Mouse (Mus musculus) heart, postnatal 0 days (tissue): ENCODE data around the gene Olfr460. TPM values are rescaled to one million over a fixed set of nuclear protein-coding genes. Genes with fewer than 3 reads are reported as not detected.

Experiments used
- ATAC-seq: fragments of 200-750 bp; cut with Nextera tagmentation; 2 replicates; pipeline ENCODE4 v1.8.0; 2017; ENCODE audit warnings: low read depth, moderate number of reproducible peaks, moderate library complexity; ENCODE audit not compliant: insufficient read depth
- DNase-seq: peaks from one replicate; pipeline ENCODE4 v3.0.0-alpha.2; 2016; ENCODE audit warnings: low spot score
- H3K27ac ChIP-seq: fragments of 300-500 bp; sonication (generic); 2 replicates; pipeline ENCODE4 v1.5.1; 2014; ENCODE audit warnings: low read depth, mild to moderate bottlenecking
- H3K27me3 ChIP-seq: fragments of 300-500 bp; sonication (generic); 2 replicates; pipeline ENCODE4 v1.6.1; 2014; ENCODE audit warnings: low read length, mixed read lengths; ENCODE audit not compliant: control insufficient read depth, insufficient read depth
- H3K36me3 ChIP-seq: fragments of 300-500 bp; sonication (generic); replicated peaks from 2 replicates; pipeline ENCODE4 v1.6.1; 2014; ENCODE audit warnings: low read length, mixed read lengths; ENCODE audit not compliant: control insufficient read depth, insufficient read depth
- H3K4me1 ChIP-seq: fragments of 300-500 bp; sonication (generic); 2 replicates; pipeline ENCODE4 v1.6.1; 2014; ENCODE audit warnings: antibody characterized with exemption; ENCODE audit not compliant: control insufficient read depth, insufficient read depth
- H3K4me2 ChIP-seq: fragments of 300-500 bp; sonication (generic); 2 replicates; pipeline ENCODE4 v1.6.1; 2014; ENCODE audit warnings: low read depth, mild to moderate bottlenecking, low read length, moderate library complexity
- H3K4me3 ChIP-seq: fragments of 300-500 bp; sonication (generic); 2 replicates; pipeline ENCODE4 v1.5.1; 2014; ENCODE audit warnings: low read depth, low read length
- H3K9ac ChIP-seq: fragments of 300-500 bp; sonication (generic); replicated peaks from 2 replicates; pipeline ENCODE4 v1.6.1; 2014; ENCODE audit warnings: low read depth, low read length, mixed read lengths
- H3K9me3 ChIP-seq: fragments of 300-500 bp; sonication (generic); replicated peaks from 2 replicates; pipeline ENCODE4 v1.6.1; 2016; ENCODE audit warnings: low read length; ENCODE audit not compliant: control insufficient read depth
- CTCF ChIP-seq: IDR thresholded peaks from 2 replicates; pipeline ENCODE4 v1.5.1; 2016; ENCODE audit warnings: antibody characterized with exemption, control low read depth, low read depth
- EP300 ChIP-seq: IDR thresholded peaks from 2 replicates; pipeline ENCODE4 v1.6.1; 2016; ENCODE audit warnings: antibody characterized with exemption, low read depth
- WGBS: fragments of 180-500 bp; shearing (Covaris S2); extraction: QIAGEN DNeasy Blood & Tissue Kit; methylation state at CpG from one replicate; pipeline ENCODE4 v1.1.7; 2014; 5-methylcytosine and 5-hydroxymethylcytosine counted together
- polyA plus RNA-seq: library from polyadenylated mRNA; unstranded; fragments of >200 nt; fragmentation: Nextera tagmentation; extraction: Ambion mirVana; gene quantifications from 2 replicates; pipeline ENCODE4 v1.2.1, GENCODE M21; 2015
- total RNA-seq: library from RNA; depleted of rRNA; stranded (reverse); fragments of >200 nt; gene quantifications from 2 replicates; pipeline ENCODE4 v1.2.3, GENCODE M21; 2014; ENCODE audit warnings: low replicate concordance; rRNA removed

Gene Olfr460
- not detected in 2 replicates for total RNA-seq
- polyA plus RNA-seq: not detected in 2 replicates

- H3K9me3 ChIP-seq: no peaks in the 10 kb centered on the region
- TF ChIP-seq CTCF (no peak), EP300 (no peak)
- WGBS: 79% methylated on average over 3 of the region's 3 CpGs
Measured at GRCm38 (mm10) chr6:40569187-40569586, at the start of gene Olfr460. TSS of gene Olfr460 (plus strand) at chr6:40569487.

GRCm38 (mm10) chr6:40544690-40545089 is 24.6 kb upstream of the Olfr460 start:
- TF ChIP-seq EP300 (no peak), CTCF (no peak)
- DNase-seq (no peak), ATAC-seq (no peak)
- 66% methylated on average over 10 of the region's 10 CpGs for WGBS
- Histone ChIP-seq H3K27me3 (no peaks in the 10 kb centered on the region), H3K9ac (no peak overlapping the region), H3K4me3 (no peak overlapping the region), H3K9me3 (no peaks in the 10 kb centered on the region), H3K4me1 (no peaks in the 10 kb centered on the region), H3K36me3 (no peaks in the 10 kb centered on the region), H3K4me2 (no peak overlapping the region), H3K27ac (no peak overlapping the region)

More at GRCm38 (mm10) chr6:40569187-40569586, at the start of gene Olfr460:
- Histone ChIP-seq H3K27me3 (no peaks in the 10 kb centered on the region), H3K27ac (no peak within 1 kb of the TSS), H3K4me1 (no peaks in the 10 kb centered on the region), H3K4me3 (no peak within 1 kb of the TSS), H3K4me2 (no peak within 1 kb of the TSS), H3K9ac (no peak within 1 kb of the TSS), H3K36me3 (no peaks in the 10 kb centered on the region)
- DNase-seq (no peak), ATAC-seq (no peak)

- H3K9ac ChIP-seq: no peak within 1 kb of the TSS
- H3K4me1 ChIP-seq: no peaks in the 10 kb centered on the region
- H3K9me3 ChIP-seq: no peaks in the 10 kb centered on the region
- no peak for ATAC-seq
- no peak for TF ChIP-seq EP300
- no peak for TF ChIP-seq CTCF
- DNase-seq: no peak
- H3K4me3 ChIP-seq: no peak within 1 kb of the TSS
- H3K36me3 ChIP-seq: no peaks in the 10 kb centered on the region
- no peaks in the 10 kb centered on the region for H3K27me3 ChIP-seq
- no peak within 1 kb of the TSS for H3K27ac ChIP-seq
- no peak within 1 kb of the TSS for H3K4me2 ChIP-seq
- WGBS: 74% methylated on average over 2 of the region's 2 CpGs
Measured at GRCm38 (mm10) chr6:40554950-40555349, 14.3 kb upstream of the Olfr460 start, which contains the start of gene Olfr461. TSS of gene Olfr461 (minus strand) at chr6:40555050.

GRCm38 (mm10) chr6:40573618-40574017 is 4.3 kb downstream of the Olfr460 start:
- Histone ChIP-seq H3K27ac (no peak overlapping the region), H3K36me3 (no peaks in the 10 kb centered on the region), H3K9me3 (no peaks in the 10 kb centered on the region), H3K27me3 (no peaks in the 10 kb centered on the region), H3K4me2 (no peak overlapping the region), H3K4me1 (no peaks in the 10 kb centered on the region), H3K9ac (no peak overlapping the region), H3K4me3 (no peak overlapping the region)
- ATAC-seq: no peak
- TF ChIP-seq EP300 (no peak), CTCF (no peak)
- WGBS: 52% methylated on average over 3 of the region's 3 CpGs
- no peak for DNase-seq

- DNase-seq (no peak), ATAC-seq (no peak)
- Histone ChIP-seq H3K4me1 (no peaks in the 10 kb centered on the region), H3K27ac (no peak overlapping the region), H3K9ac (no peak overlapping the region), H3K36me3 (no peaks in the 10 kb centered on the region), H3K4me3 (no peak overlapping the region), H3K4me2 (no peak overlapping the region), H3K9me3 (no peaks in the 10 kb centered on the region), H3K27me3 (no peaks in the 10 kb centered on the region)
- 78% methylated on average over 1 of the region's 1 CpGs for WGBS
- TF ChIP-seq EP300: no peak
- TF ChIP-seq CTCF: no peak
Measured at GRCm38 (mm10) chr6:40576305-40576704, 7.0 kb downstream of the Olfr460 start.

- no peak overlapping the region for H3K4me3 ChIP-seq
- no peaks in the 10 kb centered on the region for H3K27me3 ChIP-seq
- ATAC-seq (no peak), DNase-seq (no peak)
- no peak overlapping the region for H3K9ac ChIP-seq
- no peak overlapping the region for H3K27ac ChIP-seq
- 76% methylated on average over 6 of the region's 6 CpGs for WGBS
- no peaks in the 10 kb centered on the region for H3K4me1 ChIP-seq
- H3K36me3 ChIP-seq: no peaks in the 10 kb centered on the region
- TF ChIP-seq CTCF (no peak), EP300 (no peak)
- no peaks in the 10 kb centered on the region for H3K9me3 ChIP-seq
- H3K4me2 ChIP-seq: no peak overlapping the region
Measured at GRCm38 (mm10) chr6:40584336-40584735, 15.0 kb downstream of the Olfr460 start.
